Mouse (Mus musculus): Measurements from ENCODE around the gene Spi1. TPM values are rescaled to one million over a fixed set of nuclear protein-coding genes. Genes with fewer than 3 reads are reported as not detected.

Spi1 gene
- polyA plus RNA-seq, 1 experiment from 2014 or later, result 4.5 TPM

DNA sequence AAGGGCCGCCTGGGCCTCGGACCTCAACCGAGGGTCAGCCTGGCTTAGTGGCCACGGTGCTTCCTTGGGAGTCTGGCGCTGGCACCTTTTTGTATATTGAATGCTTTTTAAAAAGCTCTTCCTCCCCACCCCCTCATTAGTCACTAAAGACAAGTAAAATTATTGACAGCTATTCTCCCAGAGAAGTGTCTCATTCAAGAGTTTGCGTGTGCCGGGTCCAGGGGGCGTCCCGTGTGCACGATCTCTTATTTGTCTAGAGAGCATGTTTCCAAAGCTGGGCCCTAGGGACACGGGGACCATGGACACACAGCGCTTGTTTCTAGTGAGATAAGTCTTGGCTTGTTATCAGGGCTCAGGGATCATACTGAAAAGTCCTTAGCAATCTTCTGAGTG, 33.4 kb downstream of the Spi1 start:
- peak overlapping the region; percentile 47 for H3K9ac ChIP-seq (ENCODE audit: low read length)
- no peaks in the 10 kb centered on the region for H3K4me1 ChIP-seq (ENCODE audit: control insufficient read depth, insufficient read depth, low read length)
- H3K4me2 ChIP-seq, result peak overlapping the region; percentile 70
- peak; percentile 91 for DNase-seq (ENCODE audit: low spot score, missing footprints)
- peak overlapping the region; percentile 31 for H3K4me3 ChIP-seq (ENCODE audit: low read depth, low read length)
- H3K27ac ChIP-seq (ENCODE audit: low read depth, low read length), result no peak overlapping the region
- H3K27me3 ChIP-seq (ENCODE audit: control insufficient read depth, insufficient read depth, low read length), result no peaks in the 10 kb centered on the region
- H3K36me3 ChIP-seq (ENCODE audit: control insufficient read depth, insufficient read depth, low read length), result no peaks in the 10 kb centered on the region
- no peaks in the 10 kb centered on the region for H3K9me3 ChIP-seq (ENCODE audit: control insufficient read depth, low read length)
- ATAC-seq (ENCODE audit: low FRiP score), result no peak
- 37% methylated on average over 12 of the region's 12 CpGs for WGBS

DNA sequence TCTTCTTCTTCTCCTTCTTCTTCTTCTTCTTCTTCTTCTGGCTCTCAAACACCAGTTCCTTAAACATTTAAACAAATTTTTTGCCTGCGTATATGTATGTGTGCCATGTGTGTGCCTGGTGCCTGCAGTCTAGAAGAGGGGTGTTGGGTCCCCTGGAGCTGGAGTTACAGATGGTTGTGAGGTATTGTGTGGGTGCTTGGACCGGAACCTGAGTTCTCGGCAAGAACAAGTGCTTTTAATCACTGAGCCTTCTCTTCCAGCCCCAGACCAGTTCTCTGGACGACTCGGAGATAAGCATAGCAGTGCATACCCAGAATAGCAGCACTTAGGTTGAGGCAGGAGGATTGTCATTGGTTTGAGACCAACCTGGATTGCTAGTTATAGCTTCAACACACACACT, 34.7 kb downstream of the Spi1 start:
- H3K27ac ChIP-seq (ENCODE audit: low read depth, low read length), result no peak overlapping the region
- ATAC-seq (ENCODE audit: low FRiP score), result no peak
- no peaks in the 10 kb centered on the region for H3K9me3 ChIP-seq (ENCODE audit: control insufficient read depth, low read length)
- no peak overlapping the region for H3K4me2 ChIP-seq
- no peaks in the 10 kb centered on the region for H3K27me3 ChIP-seq (ENCODE audit: control insufficient read depth, insufficient read depth, low read length)
- H3K36me3 ChIP-seq (ENCODE audit: control insufficient read depth, insufficient read depth, low read length), result no peaks in the 10 kb centered on the region
- no peak overlapping the region for H3K9ac ChIP-seq (ENCODE audit: low read length)
- H3K4me3 ChIP-seq (ENCODE audit: low read depth, low read length), result no peak overlapping the region
- 81% methylated on average over 5 of the region's 5 CpGs for WGBS
- DNase-seq (ENCODE audit: low spot score, missing footprints), result no peak
- no peaks in the 10 kb centered on the region for H3K4me1 ChIP-seq (ENCODE audit: control insufficient read depth, insufficient read depth, low read length)

DNA sequence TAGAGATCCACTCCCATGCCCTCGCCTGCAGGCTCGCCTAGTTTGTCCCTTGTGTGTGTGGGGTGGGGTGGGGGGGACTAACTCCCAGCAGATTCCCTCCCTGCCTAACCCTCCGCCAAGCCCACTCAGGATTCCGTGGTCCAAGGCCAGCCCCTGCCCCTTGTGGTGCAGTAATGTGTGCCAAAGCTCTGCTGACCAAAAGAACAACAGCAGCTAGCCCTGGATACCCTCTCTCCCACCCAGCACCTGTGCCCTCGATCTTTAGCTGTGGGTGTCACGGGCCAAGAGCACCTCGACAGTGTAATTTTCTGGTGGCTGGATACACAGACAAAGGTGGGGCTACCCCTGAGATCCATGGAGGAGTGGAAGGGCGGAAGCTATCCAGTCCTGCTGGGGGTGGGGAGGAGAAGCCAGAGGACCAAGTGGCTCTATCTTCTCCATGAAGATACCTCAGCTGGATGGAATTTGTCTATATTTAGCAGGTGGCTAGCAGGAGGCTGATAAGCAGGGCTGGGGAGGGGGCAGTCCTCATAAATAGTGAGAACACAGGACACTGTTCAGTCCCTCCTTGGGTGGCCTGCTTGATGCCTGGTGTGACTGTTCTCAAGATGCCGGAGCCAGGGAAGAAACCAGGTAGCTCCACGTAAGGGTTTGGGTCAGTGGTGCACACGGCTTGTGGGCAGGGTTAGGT, 35.5 kb downstream of the Spi1 start, which contains the start of gene Mybpc3:
TSS of gene Mybpc3 (plus strand) at position 560 of the 691 bp plus-strand sequence.
- H3K9ac ChIP-seq (ENCODE audit: low read length), result no peak within 1 kb of the TSS
- H3K4me1 ChIP-seq (ENCODE audit: control insufficient read depth, insufficient read depth, low read length), result no peaks in the 10 kb centered on the region
- H3K4me3 ChIP-seq (ENCODE audit: low read depth, low read length), result no peak within 1 kb of the TSS
- no peaks in the 10 kb centered on the region for H3K27me3 ChIP-seq (ENCODE audit: control insufficient read depth, insufficient read depth, low read length)
- no peak for DNase-seq (ENCODE audit: low spot score, missing footprints)
- H3K36me3 ChIP-seq (ENCODE audit: control insufficient read depth, insufficient read depth, low read length), result no peaks in the 10 kb centered on the region
- no peak within 1 kb of the TSS for H3K27ac ChIP-seq (ENCODE audit: low read depth, low read length)
- no peak for ATAC-seq (ENCODE audit: low FRiP score)
- H3K4me2 ChIP-seq, result no peak within 1 kb of the TSS
- WGBS, result 87% methylated on average over 11 of the region's 11 CpGs
- no peaks in the 10 kb centered on the region for H3K9me3 ChIP-seq (ENCODE audit: control insufficient read depth, low read length)

DNA sequence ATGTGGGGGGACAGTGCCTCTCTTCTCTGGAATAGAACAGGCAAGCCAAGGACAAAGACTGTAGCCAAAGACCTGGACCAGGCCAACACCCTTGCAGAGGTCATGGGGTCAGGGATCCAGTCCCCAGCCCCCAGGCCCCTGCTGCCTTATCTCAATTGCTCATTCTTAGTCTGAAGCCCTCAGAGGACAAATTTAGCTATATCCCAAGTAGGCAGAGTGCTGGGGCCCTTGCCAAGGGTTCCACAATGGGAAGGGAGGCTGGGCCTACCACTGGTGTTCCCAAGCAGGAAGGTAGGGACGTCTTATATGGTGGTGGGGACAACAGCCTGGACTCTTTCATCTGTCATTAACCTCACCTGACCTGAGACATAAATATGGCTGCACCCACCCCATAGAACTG, 36.5 kb downstream of the Spi1 start:
- Histone ChIP-seq H3K9ac (ENCODE audit: low read length) (no peak overlapping the region), H3K4me2 (no peak overlapping the region), H3K36me3 (ENCODE audit: control insufficient read depth, insufficient read depth, low read length) (no peaks in the 10 kb centered on the region), H3K27ac (ENCODE audit: low read depth, low read length) (no peak overlapping the region), H3K9me3 (ENCODE audit: control insufficient read depth, low read length) (no peaks in the 10 kb centered on the region), H3K27me3 (ENCODE audit: control insufficient read depth, insufficient read depth, low read length) (no peaks in the 10 kb centered on the region), H3K4me3 (ENCODE audit: low read depth, low read length) (no peak overlapping the region), H3K4me1 (ENCODE audit: control insufficient read depth, insufficient read depth, low read length) (no peaks in the 10 kb centered on the region)
- DNase-seq (ENCODE audit: low spot score, missing footprints) (no peak), ATAC-seq (ENCODE audit: low FRiP score) (no peak)
- 73% methylated on average over 1 of the region's 1 CpGs for WGBS

DNA sequence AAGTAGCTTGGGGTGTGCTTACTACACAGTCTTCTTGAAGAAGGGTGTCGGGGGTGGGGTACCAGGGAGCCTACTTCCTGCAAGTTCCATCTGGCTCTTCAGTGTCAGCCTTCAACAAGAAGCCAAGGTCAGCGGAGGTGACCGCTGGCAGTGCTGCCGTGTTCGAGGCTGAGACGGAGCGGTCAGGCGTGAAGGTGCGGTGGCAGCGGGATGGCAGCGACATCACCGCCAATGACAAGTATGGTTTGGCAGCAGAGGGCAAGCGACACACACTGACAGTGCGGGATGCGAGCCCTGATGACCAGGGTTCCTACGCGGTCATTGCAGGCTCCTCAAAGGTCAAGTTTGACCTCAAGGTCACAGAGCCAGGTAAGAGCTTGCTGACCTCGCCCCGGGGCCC, 36.9 kb downstream of the Spi1 start:
- DNase-seq (ENCODE audit: low spot score, missing footprints) (no peak), ATAC-seq (ENCODE audit: low FRiP score) (no peak)
- 92% methylated on average over 19 of the region's 19 CpGs for WGBS

DNA sequence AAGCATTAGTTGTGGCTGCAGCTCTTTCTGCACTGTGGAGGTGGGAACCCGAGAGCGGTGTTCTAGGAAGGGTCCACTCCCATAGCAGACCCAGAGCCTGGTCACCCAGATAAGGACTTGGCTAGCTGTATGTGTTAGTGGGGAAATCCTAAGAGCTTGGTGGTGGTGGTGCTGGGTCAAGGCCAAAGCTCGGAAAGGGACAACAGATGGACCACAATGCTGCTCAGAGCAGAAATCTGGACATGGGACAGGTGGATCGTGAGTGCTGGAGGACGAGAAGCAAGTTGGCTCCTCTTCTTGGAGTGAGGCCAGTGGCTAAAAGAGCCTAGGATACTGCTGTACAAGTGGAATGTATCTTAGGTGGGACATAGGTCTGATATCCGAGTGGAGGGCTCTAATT, 37.4 kb downstream of the Spi1 start:
- Histone ChIP-seq H3K36me3 (ENCODE audit: control insufficient read depth, insufficient read depth, low read length) (no peaks in the 10 kb centered on the region), H3K4me3 (ENCODE audit: low read depth, low read length) (no peak overlapping the region), H3K9me3 (ENCODE audit: control insufficient read depth, low read length) (no peaks in the 10 kb centered on the region), H3K9ac (ENCODE audit: low read length) (no peak overlapping the region), H3K4me1 (ENCODE audit: control insufficient read depth, insufficient read depth, low read length) (no peaks in the 10 kb centered on the region), H3K27me3 (ENCODE audit: control insufficient read depth, insufficient read depth, low read length) (no peaks in the 10 kb centered on the region), H3K27ac (ENCODE audit: low read depth, low read length) (no peak overlapping the region), H3K4me2 (no peak overlapping the region)
- WGBS, result 88% methylated on average over 6 of the region's 6 CpGs
- ATAC-seq (ENCODE audit: low FRiP score), result no peak
- DNase-seq (ENCODE audit: low spot score, missing footprints), result no peak

More for the DNA sequence above, 36.9 kb downstream of the Spi1 start:
- Histone ChIP-seq H3K4me2 (no peak overlapping the region), H3K4me1 (ENCODE audit: control insufficient read depth, insufficient read depth, low read length) (no peaks in the 10 kb centered on the region), H3K9ac (ENCODE audit: low read length) (no peak overlapping the region), H3K4me3 (ENCODE audit: low read depth, low read length) (no peak overlapping the region), H3K27me3 (ENCODE audit: control insufficient read depth, insufficient read depth, low read length) (no peaks in the 10 kb centered on the region), H3K36me3 (ENCODE audit: control insufficient read depth, insufficient read depth, low read length) (no peaks in the 10 kb centered on the region), H3K27ac (ENCODE audit: low read depth, low read length) (no peak overlapping the region), H3K9me3 (ENCODE audit: control insufficient read depth, low read length) (no peaks in the 10 kb centered on the region)

DNA sequence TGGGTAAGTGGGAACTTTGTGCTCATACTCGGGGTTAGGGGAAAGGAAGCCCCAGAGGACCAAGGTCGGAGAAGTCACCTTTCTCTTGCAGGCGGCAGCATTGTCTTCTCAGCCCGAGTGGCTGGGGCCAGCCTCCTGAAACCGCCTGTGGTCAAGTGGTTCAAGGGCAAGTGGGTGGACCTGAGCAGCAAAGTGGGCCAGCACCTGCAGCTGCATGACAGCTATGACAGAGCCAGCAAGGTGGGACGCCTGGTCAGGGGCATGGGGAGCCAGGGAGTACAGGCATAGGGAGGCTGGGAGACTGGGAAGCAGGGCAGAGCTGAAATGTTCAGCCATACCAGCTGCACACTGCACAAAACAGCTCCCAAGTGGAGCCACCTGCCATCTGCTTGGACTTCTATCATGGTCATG, 38.1 kb downstream of the Spi1 start:
- DNase-seq (ENCODE audit: low spot score, missing footprints) (no peak), ATAC-seq (ENCODE audit: low FRiP score) (no peak)
- H3K27me3 ChIP-seq (ENCODE audit: control insufficient read depth, insufficient read depth, low read length), result no peaks in the 10 kb centered on the region
- no peak overlapping the region for H3K27ac ChIP-seq (ENCODE audit: low read depth, low read length)
- H3K36me3 ChIP-seq (ENCODE audit: control insufficient read depth, insufficient read depth, low read length), result no peaks in the 10 kb centered on the region
- no peaks in the 10 kb centered on the region for H3K4me1 ChIP-seq (ENCODE audit: control insufficient read depth, insufficient read depth, low read length)
- WGBS, result 72% methylated on average over 6 of the region's 6 CpGs
- H3K4me2 ChIP-seq, result no peak overlapping the region
- H3K9ac ChIP-seq (ENCODE audit: low read length), result no peak overlapping the region
- H3K4me3 ChIP-seq (ENCODE audit: low read depth, low read length), result no peak overlapping the region
- H3K9me3 ChIP-seq (ENCODE audit: control insufficient read depth, low read length), result no peaks in the 10 kb centered on the region

DNA sequence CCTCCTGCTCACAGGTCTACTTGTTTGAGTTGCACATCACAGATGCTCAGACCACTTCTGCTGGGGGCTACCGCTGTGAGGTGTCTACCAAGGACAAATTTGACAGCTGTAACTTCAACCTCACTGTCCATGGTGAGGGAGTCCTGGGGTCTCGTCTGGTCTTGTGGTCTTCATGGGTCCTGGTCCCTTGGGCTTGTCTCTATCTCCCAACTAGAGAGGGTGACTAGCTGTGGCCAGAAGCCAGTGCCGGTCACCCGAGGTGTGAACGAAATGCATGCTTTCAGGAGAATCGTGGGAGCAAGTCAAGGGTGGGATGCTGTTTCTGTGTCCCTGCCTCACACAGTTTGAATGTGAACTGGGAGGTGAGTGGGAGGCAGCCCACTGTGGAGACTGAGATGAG, 38.8 kb downstream of the Spi1 start:
- Histone ChIP-seq H3K9me3 (ENCODE audit: control insufficient read depth, low read length) (no peaks in the 10 kb centered on the region), H3K36me3 (ENCODE audit: control insufficient read depth, insufficient read depth, low read length) (no peaks in the 10 kb centered on the region), H3K4me1 (ENCODE audit: control insufficient read depth, insufficient read depth, low read length) (no peaks in the 10 kb centered on the region), H3K4me3 (ENCODE audit: low read depth, low read length) (no peak overlapping the region), H3K9ac (ENCODE audit: low read length) (no peak overlapping the region), H3K27me3 (ENCODE audit: control insufficient read depth, insufficient read depth, low read length) (no peaks in the 10 kb centered on the region), H3K4me2 (no peak overlapping the region), H3K27ac (ENCODE audit: low read depth, low read length) (no peak overlapping the region)
- 85% methylated on average over 6 of the region's 6 CpGs for WGBS
- DNase-seq (ENCODE audit: low spot score, missing footprints) (no peak), ATAC-seq (ENCODE audit: low FRiP score) (no peak)

DNA sequence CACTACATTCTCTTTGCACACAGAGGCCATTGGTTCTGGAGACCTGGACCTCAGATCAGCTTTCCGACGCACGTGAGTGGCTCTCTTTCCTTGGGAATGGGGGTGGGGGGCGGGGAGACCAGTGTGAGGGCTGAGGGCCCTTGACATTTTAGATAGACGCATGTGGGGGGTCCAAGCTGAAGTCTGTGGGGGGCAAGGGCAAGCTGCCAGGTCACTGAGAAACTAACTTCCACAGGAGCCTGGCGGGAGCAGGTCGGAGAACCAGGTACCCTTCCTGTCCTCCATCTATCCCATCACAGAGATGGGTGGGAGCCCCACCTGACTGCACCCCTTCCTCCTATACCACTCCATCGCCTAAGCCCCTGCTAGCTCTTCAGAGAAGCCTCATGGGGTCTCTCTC, 39.3 kb downstream of the Spi1 start:
- Histone ChIP-seq H3K36me3 (ENCODE audit: control insufficient read depth, insufficient read depth, low read length) (no peaks in the 10 kb centered on the region), H3K27me3 (ENCODE audit: control insufficient read depth, insufficient read depth, low read length) (no peaks in the 10 kb centered on the region), H3K4me2 (no peak overlapping the region), H3K9me3 (ENCODE audit: control insufficient read depth, low read length) (no peaks in the 10 kb centered on the region), H3K4me3 (ENCODE audit: low read depth, low read length) (no peak overlapping the region), H3K4me1 (ENCODE audit: control insufficient read depth, insufficient read depth, low read length) (no peaks in the 10 kb centered on the region), H3K9ac (ENCODE audit: low read length) (no peak overlapping the region), H3K27ac (ENCODE audit: low read depth, low read length) (no peak overlapping the region)
- ATAC-seq (ENCODE audit: low FRiP score) (no peak), DNase-seq (ENCODE audit: low spot score, missing footprints) (no peak)
- WGBS, result 57% methylated on average over 8 of the region's 8 CpGs
